Mouse (Mus musculus) intestine, postnatal 0 days (tissue): ENCODE results near the gene Mesd. TPM values are rescaled to one million over a fixed set of nuclear protein-coding genes. Genes with fewer than 3 reads are reported as not detected.

Source experiments
- ATAC-seq: fragments of 200-750 bp; cut with Nextera tagmentation; 2 replicates; pipeline ENCODE4 v1.8.0; 2017; ENCODE audit warnings: mild to moderate bottlenecking, moderate TSS enrichment, moderate library complexity
- H3K27ac ChIP-seq: fragments of 300-500 bp; sonication (generic); 2 replicates; pipeline ENCODE4 v1.5.1; 2014; ENCODE audit warnings: mild to moderate bottlenecking, low read depth, low read length, moderate library complexity
- H3K27me3 ChIP-seq: fragments of 300-500 bp; sonication (generic); replicated peaks from 2 replicates; pipeline ENCODE4 v1.6.1; 2014; ENCODE audit warnings: low read length, mixed read lengths; ENCODE audit not compliant: control insufficient read depth, insufficient read depth
- H3K36me3 ChIP-seq: fragments of 300-500 bp; sonication (generic); 2 replicates; pipeline ENCODE4 v1.6.1; 2014; ENCODE audit warnings: mild to moderate bottlenecking, moderate library complexity; ENCODE audit not compliant: control insufficient read depth, insufficient read depth
- H3K4me1 ChIP-seq: fragments of 300-500 bp; sonication (generic); replicated peaks from 2 replicates; pipeline ENCODE4 v1.6.1; 2014; ENCODE audit warnings: antibody characterized with exemption, low read length, mixed read lengths; ENCODE audit not compliant: control insufficient read depth, insufficient read depth
- H3K4me2 ChIP-seq: fragments of 300-500 bp; sonication (generic); replicated peaks from 2 replicates; pipeline ENCODE4 v1.6.1; 2014; ENCODE audit warnings: low read depth, mild to moderate bottlenecking, moderate library complexity
- H3K4me3 ChIP-seq: fragments of 300-500 bp; sonication (generic); 2 replicates; pipeline ENCODE4 v1.5.1; 2014; ENCODE audit warnings: low read depth, low read length
- H3K9ac ChIP-seq: fragments of 300-500 bp; sonication (generic); 2 replicates; pipeline ENCODE4 v1.6.1; 2014; ENCODE audit warnings: mild to moderate bottlenecking, low read depth, low read length
- H3K9me3 ChIP-seq: fragments of 300-500 bp; sonication (generic); 2 replicates; pipeline ENCODE4 v1.6.1; 2016; ENCODE audit warnings: mixed run types; ENCODE audit not compliant: control insufficient read depth
- CTCF ChIP-seq: sonication (generic); IDR thresholded peaks from 2 replicates; pipeline ENCODE4 v1.5.1; 2016; ENCODE audit warnings: low read depth, mild to moderate bottlenecking, control low read depth, antibody characterized with exemption, moderate library complexity
- WGBS: fragments of 180-500 bp; shearing (Covaris S2); extraction: QIAGEN DNeasy Blood & Tissue Kit; methylation state at CpG from one replicate; pipeline ENCODE4 v1.1.7; 2014; 5-methylcytosine and 5-hydroxymethylcytosine counted together
- polyA plus RNA-seq: library from polyadenylated mRNA; unstranded; fragments of >200 nt; fragmentation: Nextera tagmentation; extraction: Ambion mirVana; gene quantifications from 2 replicates; pipeline ENCODE4 v1.2.1, GENCODE M21; 2015

The Mesd gene
- polyA plus RNA-seq, 1 experiment from 2014 or later = 55.0 TPM

DNA sequence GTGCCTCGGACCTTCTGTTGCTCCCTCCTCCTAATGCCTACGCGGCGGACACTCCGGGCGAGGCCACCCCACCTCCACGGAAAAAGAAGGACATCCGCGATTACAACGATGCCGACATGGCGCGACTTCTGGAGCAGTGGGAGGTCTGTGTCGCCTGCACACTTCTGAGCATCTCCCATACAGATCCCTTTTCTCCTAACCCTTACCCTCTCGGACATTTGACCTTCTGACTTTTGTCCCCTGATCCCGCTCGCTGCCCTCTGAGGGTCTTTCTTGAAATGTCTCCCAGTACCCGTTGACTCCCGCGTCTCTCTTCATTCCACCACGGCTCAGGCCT is 8.0 kb downstream of the Mesd start:
- no peak; the same call in 1 of the 2 replicates for ATAC-seq
- Histone ChIP-seq H3K4me1 (peaks cover 3% of the 10 kb centered on the region; the same call in 1 of the 2 replicates), H3K36me3 (peaks cover 9% of the 10 kb centered on the region), H3K27me3 (no peaks in the 10 kb centered on the region), H3K27ac (peak overlapping the region; percentile 77), H3K9me3 (no peaks in the 10 kb centered on the region), H3K4me2 (peak overlapping the region; percentile 78), H3K9ac (peak overlapping the region; percentile 71), H3K4me3 (peak overlapping the region; percentile 87)
- no peak for TF ChIP-seq CTCF
- 0% methylated on average over 21 of the region's 21 CpGs for WGBS

DNA sequence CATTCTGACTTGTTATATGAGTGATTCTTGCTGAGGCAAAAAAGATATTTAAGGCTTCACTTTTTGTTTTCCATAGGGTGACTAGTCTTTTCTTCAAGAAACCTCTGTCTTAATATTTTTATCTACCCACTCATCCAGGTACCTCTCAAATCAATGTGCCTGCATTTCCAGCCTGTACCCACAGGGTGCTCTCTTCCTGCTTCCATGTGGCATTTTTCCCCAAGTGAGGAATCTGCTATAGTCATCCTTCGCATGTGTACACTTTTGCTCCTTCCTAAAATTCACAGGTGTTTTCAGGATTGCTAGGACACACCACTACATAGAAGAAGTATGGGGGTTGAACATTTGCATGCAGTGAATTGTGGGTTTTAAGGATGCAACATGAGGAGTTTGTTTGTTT is 10.1 kb downstream of the Mesd start:
- Histone ChIP-seq H3K36me3 (peaks cover 27% of the 10 kb centered on the region), H3K4me2 (no peak overlapping the region), H3K4me3 (no peak overlapping the region), H3K9me3 (no peaks in the 10 kb centered on the region), H3K27me3 (no peaks in the 10 kb centered on the region), H3K9ac (no peak overlapping the region), H3K4me1 (peaks cover 3% of the 10 kb centered on the region; the same call in 1 of the 2 replicates), H3K27ac (no peak overlapping the region)
- 88% methylated on average over 1 of the region's 1 CpGs for WGBS
- TF ChIP-seq CTCF = peak; percentile 43
- ATAC-seq = no peak

DNA sequence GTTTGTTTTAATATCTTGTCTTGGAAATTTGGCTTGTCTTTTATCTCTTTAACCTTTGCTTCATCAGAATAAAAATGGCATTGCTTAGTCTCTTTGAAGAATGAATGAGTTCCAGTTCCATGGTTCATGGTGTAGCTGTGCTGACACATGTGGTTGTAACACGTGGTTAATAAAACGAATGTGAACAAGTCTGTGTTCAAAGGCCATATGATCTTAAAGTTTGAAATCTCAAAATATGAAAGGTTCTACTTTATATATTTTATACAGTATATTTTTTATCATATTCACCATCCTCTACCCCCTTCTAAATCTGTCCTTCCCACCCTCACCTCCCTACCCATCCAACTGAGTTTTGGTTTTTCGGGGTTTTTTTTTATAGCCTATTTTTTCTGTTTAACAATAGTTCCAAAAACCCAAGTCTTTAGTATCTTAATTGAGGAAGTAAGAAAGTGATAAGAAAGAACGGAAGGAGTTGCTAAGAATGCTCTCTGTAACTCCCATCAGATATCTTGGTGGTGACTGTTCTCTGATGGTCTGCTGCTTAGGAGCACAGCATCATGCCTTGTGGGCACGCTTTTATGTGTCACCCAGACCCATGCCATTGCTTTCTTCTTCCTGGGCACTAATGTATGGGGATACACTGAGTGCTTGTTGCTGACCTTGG is 11.9 kb downstream of the Mesd start:
- Histone ChIP-seq H3K4me3 (no peak overlapping the region), H3K27me3 (no peaks in the 10 kb centered on the region), H3K4me1 (peaks cover 3% of the 10 kb centered on the region; the same call in 1 of the 2 replicates), H3K27ac (no peak overlapping the region), H3K9ac (no peak overlapping the region), H3K9me3 (no peaks in the 10 kb centered on the region), H3K36me3 (peaks cover 45% of the 10 kb centered on the region), H3K4me2 (no peak overlapping the region)
- no peak for TF ChIP-seq CTCF
- no peak for ATAC-seq
- WGBS = 85% methylated on average over 5 of the region's 5 CpGs

DNA sequence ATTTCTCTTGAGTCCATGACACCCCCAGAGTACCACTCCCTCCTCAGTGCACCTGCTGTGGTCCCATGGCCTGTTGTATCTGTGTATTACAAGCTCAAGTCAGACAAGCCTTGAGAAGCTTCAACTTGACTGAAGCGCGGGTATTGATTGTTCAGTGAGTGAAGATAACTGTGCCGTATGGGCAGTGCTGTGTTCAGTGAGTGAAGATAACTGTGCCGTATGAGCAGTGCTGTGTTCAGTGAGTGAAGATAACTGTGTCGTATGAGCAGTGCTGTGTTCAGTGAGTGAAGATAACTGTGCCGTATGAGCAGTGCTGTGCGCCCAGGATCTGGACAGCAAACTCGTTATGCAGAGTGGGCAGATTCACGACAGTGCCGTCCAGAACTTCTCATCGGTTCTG is 14.0 kb downstream of the Mesd start:
- no peak overlapping the region for H3K4me3 ChIP-seq
- no peaks in the 10 kb centered on the region for H3K9me3 ChIP-seq
- no peaks in the 10 kb centered on the region; the same call in 1 of the 2 replicates for H3K4me1 ChIP-seq
- ATAC-seq = no peak
- H3K4me2 ChIP-seq = no peak overlapping the region
- no peak for TF ChIP-seq CTCF
- H3K27me3 ChIP-seq = no peaks in the 10 kb centered on the region
- H3K36me3 ChIP-seq = peaks cover 45% of the 10 kb centered on the region
- no peak overlapping the region for H3K27ac ChIP-seq
- H3K9ac ChIP-seq = no peak overlapping the region
- WGBS = 84% methylated on average over 11 of the region's 11 CpGs

DNA sequence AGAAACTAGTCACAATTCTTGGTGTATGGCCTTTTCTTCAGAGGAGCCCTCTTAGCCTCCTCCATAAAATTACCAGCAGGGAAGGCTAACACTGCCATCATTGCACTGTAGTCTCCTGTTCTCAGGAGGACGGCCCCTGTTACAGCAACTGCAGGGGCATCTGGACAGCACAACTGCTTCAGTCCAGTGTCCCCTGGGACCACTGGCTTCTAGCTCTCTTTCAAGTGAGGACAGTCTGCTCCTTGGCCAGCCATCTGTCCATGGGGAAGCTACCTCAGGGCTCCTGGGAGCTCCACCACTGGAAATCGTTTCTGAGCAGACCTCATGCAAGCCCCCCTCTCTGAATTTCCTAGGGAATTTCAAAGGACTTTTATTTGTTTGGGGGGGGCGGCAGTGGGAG is 16.3 kb downstream of the Mesd start:
- no peak overlapping the region for H3K4me2 ChIP-seq
- H3K9ac ChIP-seq = no peak overlapping the region
- no peak overlapping the region for H3K4me3 ChIP-seq
- H3K4me1 ChIP-seq = no peaks in the 10 kb centered on the region
- no peak overlapping the region for H3K27ac ChIP-seq
- H3K36me3 ChIP-seq = peaks cover 41% of the 10 kb centered on the region
- H3K9me3 ChIP-seq = no peaks in the 10 kb centered on the region
- no peaks in the 10 kb centered on the region for H3K27me3 ChIP-seq
- no peak for TF ChIP-seq CTCF
- 74% methylated on average over 3 of the region's 3 CpGs for WGBS
- no peak for ATAC-seq

DNA sequence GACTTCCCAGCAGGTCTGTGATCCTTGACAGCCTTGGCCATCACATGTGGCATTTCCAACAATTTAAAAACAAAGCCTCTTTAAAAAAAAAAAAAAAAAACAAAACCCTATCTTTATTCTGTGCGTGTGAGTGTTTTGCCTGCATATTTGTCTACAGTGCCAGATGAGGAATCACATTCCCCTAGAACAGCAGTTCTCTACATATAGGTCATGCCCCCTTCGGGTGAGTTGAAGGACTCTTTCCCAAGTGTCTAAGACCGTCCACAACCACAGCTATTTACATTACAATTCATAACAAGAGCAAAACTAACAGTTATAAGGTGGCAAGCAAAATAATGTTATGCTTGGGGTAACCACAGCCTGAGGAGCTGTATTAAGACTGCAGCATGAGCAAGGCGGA is 17.2 kb downstream of the Mesd start:
- no peak for TF ChIP-seq CTCF
- Histone ChIP-seq H3K4me2 (no peak overlapping the region), H3K36me3 (peaks cover 40% of the 10 kb centered on the region), H3K9me3 (no peaks in the 10 kb centered on the region), H3K9ac (no peak overlapping the region), H3K4me3 (no peak overlapping the region), H3K4me1 (no peaks in the 10 kb centered on the region), H3K27me3 (no peaks in the 10 kb centered on the region), H3K27ac (no peak overlapping the region)
- 79% methylated on average over 4 of the region's 4 CpGs for WGBS
- no peak for ATAC-seq
